Mouse (Mus musculus) splenic B cell, adult 2 months (primary cell): Measurements from ENCODE around the gene Micu1.

Experiments used
- DNase-seq: peaks from one replicate; pipeline ENCODE4 v3.0.0-alpha.2; 2011; ENCODE audit warnings: low read depth, low spot score
- H3K27me3 ChIP-seq: 2 replicates; pipeline ENCODE4 v1.6.1; 2012; ENCODE audit warnings: mild to moderate bottlenecking, low read length, moderate library complexity, mixed read lengths; ENCODE audit not compliant: control insufficient read depth, poor library complexity, insufficient read depth, severe bottlenecking
- H3K36me3 ChIP-seq: 2 replicates; pipeline ENCODE4 v1.6.1; 2012; ENCODE audit warnings: mild to moderate bottlenecking, low read length, moderate library complexity, mixed read lengths; ENCODE audit not compliant: control insufficient read depth, poor library complexity, insufficient read depth, severe bottlenecking

Gene Micu1

DNA sequence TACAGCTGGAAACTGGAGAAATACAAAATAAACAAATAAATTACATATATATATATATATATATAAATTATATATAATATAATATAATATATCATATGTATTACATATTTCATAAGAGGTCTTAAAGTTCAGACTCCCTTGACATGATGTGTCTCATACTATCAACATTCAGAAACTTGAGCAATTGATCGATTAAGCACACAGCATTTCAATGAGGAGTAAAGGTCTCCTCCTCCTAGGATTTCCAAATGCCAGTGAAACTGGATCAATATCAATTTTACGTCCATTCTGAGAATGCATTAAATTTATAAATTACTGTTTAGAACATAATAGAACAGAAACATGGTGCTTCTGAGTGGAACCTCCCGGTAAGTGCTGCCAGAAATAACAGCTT, 71.9 kb downstream of the Micu1 start:
- DNase-seq: no peak
- Histone ChIP-seq H3K36me3 (peaks cover 2% of the 10 kb centered on the region; the same call in 1 of the 2 replicates), H3K27me3 (no peaks in the 10 kb centered on the region)

DNA sequence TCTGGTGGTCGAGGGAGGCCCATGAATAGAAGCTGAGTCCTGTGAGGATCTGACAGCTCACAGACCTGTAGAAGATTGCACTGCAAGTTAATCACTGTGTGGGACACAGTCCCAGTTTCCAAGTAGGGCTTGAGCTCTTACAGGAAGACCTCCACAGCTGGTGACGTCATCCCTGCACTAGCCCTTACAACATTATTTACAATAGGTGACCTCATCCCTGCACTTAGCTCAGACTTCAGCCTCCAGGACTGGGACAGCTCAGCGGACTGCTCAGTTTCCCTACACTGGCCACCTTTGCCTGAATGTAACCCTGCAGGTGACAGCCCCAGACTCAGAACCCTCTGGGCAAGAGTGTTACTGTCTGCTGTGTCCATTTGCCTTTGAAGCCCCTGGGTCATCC, 75.0 kb downstream of the Micu1 start:
- H3K36me3 ChIP-seq: no peaks in the 10 kb centered on the region
- no peak for DNase-seq
- no peaks in the 10 kb centered on the region for H3K27me3 ChIP-seq

DNA sequence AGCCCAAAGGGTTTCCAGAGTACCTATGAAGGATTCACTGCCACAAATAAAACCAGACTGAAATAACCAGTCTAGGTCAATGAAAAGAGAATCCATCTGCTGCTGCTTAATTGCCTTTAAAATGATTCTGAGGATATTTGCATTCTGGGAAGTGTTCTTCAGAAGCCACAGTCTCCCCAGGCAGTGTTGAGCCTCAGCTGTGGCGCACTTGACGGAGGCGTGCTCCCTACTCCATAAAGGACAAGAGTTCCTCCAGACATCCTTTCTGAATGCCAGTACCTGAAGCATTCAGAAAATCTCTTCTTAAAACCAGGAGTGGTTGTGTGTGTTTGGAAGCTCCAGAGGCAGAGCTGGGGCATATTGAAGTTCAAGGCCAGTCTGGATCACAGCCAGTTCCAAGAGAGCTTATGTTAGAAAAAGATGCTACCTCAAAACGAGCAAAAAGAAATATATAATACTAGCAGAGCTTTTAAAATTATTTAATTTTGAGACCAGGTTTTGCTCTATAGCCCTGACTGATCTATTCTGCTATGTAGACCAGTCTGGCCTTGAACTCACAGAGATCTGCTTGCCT, 75.9 kb downstream of the Micu1 start:
- DNase-seq: no peak
- H3K27me3 ChIP-seq: no peaks in the 10 kb centered on the region

DNA sequence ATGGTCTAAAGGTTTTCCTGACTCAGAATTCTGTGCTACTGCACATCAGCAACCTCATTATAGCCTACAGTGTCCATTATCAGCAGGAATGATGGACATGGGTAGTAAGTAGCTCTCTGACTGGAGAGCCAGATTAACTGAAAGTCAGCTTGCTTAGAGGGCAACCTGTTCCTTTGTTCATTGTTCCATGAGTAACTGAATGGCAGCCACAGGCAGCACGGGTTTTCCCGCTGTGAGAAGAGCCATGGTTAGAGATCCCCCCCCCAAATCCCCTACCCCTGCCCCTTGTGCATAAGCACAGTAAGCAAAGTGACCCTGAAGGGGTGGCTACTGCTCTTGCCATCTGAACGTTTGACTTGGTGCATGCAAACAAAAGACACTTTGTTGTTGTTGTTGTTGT, 78.4 kb downstream of the Micu1 start:
- H3K27me3 ChIP-seq: no peaks in the 10 kb centered on the region
- H3K36me3 ChIP-seq: no peaks in the 10 kb centered on the region
- no peak for DNase-seq

More for the DNA sequence above, 75.9 kb downstream of the Micu1 start:
- no peaks in the 10 kb centered on the region for H3K36me3 ChIP-seq

DNA sequence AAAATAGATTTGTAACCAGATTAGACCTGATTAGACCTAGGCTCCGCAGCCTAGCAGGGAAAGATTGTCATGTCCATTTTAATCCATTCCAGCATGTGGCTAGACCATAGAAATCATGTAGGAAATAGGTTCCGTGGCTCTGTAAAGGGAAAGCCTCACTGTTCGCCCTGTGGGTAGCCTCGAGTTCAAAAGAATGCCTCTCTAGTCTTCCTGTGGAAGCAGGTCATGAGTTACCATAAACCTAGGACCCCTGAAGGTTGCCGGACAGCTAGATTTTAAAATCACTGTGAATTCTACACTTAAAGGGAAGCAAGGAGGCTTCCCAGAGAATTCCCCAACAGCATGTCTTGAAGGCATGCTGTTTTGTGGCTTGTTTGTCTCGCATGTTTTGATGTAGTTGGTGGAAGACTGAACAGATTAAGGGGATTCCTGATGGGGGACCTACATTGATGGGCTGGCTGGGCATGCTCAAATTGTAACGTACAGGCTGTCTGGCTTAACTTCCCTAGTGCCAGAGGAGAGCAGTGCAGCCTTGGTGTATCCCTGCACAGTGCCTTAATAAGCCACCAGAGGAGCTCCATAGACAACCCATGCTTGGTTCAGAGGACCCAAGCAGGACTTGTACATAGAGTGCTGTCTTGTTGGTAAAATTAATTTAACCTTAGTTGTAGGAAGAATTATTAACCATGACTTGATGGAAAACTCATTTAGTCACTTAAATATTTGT, 79.1 kb downstream of the Micu1 start:
- Histone ChIP-seq H3K36me3 (no peaks in the 10 kb centered on the region), H3K27me3 (no peaks in the 10 kb centered on the region)
- DNase-seq: no peak

DNA sequence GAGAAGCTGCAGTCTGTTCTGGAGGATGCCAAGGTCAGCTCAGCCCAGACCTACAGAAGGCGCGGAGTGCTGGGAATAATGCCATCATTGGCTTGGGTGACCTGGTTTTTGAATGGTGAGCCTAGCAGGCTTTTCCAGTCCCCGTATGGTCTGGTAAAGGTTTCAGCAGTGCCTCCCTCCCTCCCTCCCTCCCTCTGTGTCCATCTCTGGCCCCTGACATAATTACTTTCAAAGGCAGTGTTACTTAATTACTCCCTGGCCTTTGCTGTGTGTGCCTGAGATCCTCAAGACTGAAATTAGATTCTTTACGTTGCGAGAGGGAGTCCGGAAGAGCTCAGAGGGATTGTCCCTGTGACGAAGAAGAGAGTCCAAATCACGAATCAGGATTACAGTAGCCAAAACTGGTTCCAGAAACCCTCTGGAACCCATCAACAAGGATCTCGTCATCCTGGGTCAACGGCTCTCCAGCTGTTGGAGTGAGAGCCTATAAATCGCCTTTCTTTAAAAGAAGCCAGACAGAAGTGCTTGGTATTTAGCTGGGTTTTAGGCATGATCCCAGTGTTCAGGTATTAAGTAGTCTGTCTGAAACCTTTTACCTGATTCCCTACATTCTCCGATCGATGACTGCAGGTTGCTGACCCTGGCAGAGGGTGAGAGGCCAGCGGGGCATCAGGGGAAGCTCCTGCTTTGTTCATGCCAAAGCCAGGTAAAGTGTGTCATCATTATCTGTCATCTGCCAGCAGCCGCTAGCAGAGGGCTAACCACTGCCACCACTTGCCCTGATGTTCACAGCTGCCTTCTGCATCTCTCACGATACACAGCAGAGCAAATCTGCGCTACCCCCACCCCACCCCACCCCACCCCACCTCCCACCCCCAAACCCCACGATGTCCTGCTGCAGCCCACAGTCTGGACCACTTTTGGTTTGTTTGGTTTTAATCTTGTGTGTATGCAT, 82.7 kb downstream of the Micu1 start:
- no peak for DNase-seq
- H3K36me3 ChIP-seq: peaks cover 4% of the 10 kb centered on the region; the same call in 1 of the 2 replicates
- H3K27me3 ChIP-seq: no peaks in the 10 kb centered on the region

DNA sequence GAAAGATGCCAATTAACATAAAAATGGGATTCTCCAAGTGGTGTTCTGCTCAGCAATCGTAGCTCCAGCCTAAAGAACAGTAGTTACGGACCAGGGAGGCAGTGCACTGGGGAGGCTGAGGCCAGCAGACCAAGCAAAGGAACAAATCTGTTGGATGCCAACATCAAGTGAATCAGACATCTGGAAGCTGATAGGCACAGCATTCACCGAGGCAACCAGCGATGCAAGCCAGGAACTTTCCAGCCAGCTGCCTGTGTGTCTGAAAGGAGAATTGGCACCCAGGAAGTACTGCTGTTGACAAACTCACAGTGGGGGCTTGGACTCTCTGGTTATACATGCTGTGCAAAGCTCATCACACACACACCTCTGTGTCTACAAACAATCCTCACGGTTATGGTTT, 84.0 kb downstream of the Micu1 start:
- no peak for DNase-seq
- Histone ChIP-seq H3K36me3 (peaks cover 4% of the 10 kb centered on the region; the same call in 1 of the 2 replicates), H3K27me3 (no peaks in the 10 kb centered on the region)

DNA sequence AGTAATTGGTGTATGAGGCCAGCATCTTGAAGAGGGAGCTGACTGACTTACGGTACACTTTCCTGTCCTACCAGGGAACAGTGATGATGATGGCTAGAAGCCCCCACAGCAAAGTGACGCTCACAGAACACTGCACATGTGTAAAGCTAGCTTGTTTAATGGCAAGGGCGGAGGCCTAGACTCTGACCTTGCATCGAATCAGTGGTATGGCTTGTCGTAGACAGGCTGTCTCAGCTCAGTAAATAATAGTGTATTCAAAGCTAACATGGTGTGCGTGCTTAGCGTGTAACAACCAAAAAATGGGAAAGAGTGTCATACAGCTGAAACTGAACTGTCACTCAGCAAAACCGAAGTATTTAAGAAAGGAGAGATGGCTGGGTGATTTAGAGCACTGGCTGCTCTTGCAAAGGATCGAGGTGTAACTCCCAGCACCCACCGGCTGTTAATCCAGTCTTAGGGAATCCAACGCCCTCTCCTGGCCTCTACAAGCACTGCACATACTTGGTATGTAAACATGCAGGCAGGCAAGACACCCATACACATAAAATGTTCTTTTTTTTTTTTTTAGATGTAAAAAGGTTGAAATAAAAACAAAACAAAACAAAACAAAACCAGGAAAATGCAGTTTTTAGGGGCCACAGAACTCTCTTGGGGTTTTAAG, 85.0 kb downstream of the Micu1 start:
- peaks cover 7% of the 10 kb centered on the region; the same call in 1 of the 2 replicates for H3K36me3 ChIP-seq
- DNase-seq: peak; percentile 9

DNA sequence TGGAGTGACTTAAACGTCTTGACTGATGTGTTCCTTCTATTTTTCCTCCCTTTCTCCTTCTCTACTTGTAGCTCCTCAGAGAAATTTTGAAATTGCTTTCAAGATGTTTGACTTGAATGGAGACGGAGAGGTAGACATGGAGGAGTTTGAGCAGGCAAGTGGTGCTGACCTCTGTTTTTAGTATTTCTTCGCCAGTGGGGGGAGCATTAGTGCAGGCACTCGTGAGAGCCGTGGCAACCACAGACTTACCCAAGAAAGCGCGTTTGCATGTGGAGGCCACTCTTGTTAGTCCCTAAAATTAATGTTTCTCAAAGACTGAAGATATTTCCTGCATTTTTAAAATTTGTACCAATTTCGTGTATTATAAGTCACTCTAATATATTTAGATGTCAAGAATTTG, 85.6 kb downstream of the Micu1 start:
- no peaks in the 10 kb centered on the region for H3K27me3 ChIP-seq
- H3K36me3 ChIP-seq: peaks cover 7% of the 10 kb centered on the region; the same call in 1 of the 2 replicates
- DNase-seq: no peak

More for the DNA sequence above, 85.0 kb downstream of the Micu1 start:
- H3K27me3 ChIP-seq: no peaks in the 10 kb centered on the region

DNA sequence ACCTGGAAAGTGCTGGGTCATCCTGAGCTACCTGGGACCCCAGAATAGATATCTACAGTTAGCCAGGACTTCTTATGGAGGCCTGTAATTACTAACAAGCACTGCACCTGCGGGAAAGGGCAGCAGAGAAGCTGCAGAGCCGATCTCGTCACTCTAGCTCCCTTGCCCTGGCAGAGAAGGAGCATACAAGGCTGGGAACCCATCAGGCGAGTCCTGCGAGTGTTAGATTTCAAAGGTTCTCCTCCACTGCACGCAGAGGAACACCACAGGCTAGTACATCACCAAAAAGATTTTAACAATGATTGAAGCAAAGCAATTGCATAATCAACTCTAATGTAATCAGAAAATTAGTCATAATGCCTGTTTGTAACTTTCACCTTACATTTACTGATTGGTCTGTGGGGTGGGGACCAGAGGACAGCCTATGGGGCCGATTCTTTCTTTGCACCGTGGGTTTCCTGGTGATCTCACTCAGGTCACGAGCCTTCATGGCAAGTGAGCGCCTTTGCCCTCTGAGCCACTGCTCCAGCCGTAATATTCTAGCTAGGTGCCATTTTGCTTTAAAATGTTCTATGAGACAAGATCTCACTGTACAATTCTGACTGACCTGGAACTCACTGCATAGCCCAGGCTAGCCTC, 88.1 kb downstream of the Micu1 start:
- peaks cover 10% of the 10 kb centered on the region for H3K36me3 ChIP-seq
- no peaks in the 10 kb centered on the region for H3K27me3 ChIP-seq
- DNase-seq: no peak

DNA sequence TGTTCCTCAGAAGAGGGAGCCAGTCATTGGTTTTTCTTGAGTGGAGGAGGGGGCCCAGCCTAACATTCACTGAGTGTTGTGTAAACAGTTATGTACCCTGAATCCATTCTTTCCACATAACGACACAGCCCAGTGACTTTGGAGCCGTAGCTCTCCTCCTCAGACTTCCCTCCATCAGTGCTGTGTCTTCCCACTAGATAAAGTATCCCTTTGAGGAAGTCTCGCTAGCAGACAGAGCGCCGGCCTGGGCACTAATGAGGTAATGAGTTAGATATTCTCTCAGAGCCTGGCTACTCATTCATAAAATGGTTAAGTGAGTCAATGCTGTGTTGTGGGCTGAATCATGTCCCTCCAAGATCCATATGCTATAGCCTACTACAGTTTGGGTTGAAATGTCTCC, 89.6 kb downstream of the Micu1 start:
- Histone ChIP-seq H3K36me3 (peaks cover 12% of the 10 kb centered on the region), H3K27me3 (no peaks in the 10 kb centered on the region)

DNA sequence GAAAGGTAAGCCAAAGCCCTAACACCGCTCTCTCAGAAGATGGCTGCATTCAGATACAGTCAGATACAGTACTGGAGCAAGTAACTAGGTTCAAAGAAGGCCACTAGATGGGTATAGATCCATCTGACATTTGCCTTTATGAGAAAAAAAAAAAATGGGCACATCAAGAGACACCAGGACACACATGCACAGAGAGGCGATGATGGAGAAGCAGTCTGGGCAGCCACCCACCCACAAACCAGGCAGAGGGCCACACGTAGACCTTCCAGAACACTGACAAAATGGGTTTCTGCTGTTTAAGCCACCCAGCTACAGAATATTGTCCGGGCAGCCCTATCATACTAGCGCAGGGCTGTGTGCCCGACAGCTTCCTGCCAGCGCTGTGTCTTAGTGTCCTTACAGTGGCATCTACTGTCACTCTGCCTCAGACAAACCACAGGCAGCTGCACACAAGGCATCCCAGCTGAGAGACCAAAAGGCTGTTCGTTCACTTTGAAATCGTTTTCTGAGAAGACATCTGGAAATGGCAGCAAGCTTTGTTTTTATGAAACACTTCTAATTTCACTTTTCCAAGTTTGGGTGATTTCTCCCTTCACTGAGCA, 90.4 kb downstream of the Micu1 start:
- H3K36me3 ChIP-seq: peaks cover 12% of the 10 kb centered on the region
- no peaks in the 10 kb centered on the region for H3K27me3 ChIP-seq
- DNase-seq: no peak

More for the DNA sequence above, 89.6 kb downstream of the Micu1 start:
- DNase-seq: no peak

DNA sequence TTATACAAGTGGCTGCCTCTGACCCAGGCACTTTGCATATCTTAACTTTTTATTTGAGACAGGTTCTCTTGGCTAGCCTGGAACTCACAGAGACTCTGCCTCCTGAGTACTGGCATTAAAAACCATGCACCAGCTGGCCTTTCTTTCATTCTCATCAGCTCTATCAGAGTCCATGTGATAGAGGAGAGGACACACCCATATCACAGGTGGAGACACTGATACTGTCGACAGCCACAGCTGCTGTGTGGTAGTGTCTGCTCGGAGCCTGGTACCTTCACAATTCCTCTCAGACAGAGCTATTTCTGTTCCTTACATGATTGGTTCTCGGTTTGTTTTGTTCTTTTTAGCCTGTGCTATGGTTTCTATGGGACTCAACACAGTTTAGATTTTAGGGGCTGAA, 91.2 kb downstream of the Micu1 start:
- Histone ChIP-seq H3K36me3 (peaks cover 12% of the 10 kb centered on the region), H3K27me3 (no peaks in the 10 kb centered on the region)
- no peak for DNase-seq

DNA sequence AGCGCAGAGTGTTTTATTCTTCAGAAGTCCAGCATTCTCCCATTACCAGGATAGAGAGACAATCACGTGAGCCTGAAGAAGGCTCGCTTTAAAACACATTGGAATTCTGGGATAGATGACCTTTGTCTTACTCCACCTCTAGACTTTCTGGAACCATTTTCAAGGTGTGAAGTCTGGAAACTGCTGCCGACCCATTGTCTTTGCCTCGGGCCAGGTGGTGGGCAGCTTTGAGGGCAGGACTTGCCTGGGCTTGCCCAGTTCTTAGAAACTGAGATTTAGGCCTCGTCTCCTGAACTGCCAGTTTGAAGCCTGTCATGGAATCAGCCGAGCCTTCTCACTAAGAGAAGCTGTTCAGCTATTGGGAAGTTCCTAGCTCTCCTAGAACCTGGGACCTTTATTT, 92.8 kb downstream of the Micu1 start:
- no peak for DNase-seq
- Histone ChIP-seq H3K27me3 (no peaks in the 10 kb centered on the region), H3K36me3 (peaks cover 8% of the 10 kb centered on the region; the same call in 1 of the 2 replicates)
